In the genomic region with DNA sequence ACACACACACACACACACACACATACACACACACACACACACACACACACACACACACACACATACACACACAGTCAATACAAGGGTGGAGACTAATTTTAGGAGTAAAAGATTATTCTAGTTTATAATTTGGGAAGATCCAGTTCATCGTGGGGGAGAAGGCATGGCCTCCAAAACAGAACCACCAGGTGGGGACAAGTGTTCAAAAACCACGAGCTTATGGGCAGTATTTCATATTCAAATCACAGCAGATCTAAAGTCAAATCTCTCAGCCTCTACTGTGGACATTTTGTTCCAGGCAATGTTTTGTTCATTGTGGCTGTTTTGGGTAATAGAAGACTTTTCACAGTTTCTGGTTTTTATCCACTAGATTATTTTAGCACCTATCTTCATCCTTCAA, we compare ENCODE assay signal across 13 mouse cellular contexts.
"Had no signal": no experiment of that assay in that cellular context is flagged by ENCODE, and none has a peak within 500 bp of the region (broad histone marks: within the 10 kb centered on the region; RNA-seq: fewer than 3 reads in every experiment).

No protein-coding gene starts in this region.

- DNase-seq: kidney, adult 8-10 months; kidney, postnatal 25 days; right cerebral cortex, postnatal 4 days; spleen, adult 18-20 months; thymus, postnatal 4 days had no signal

- ATAC-seq: intestine, postnatal 0 days; midbrain, embryonic 13.5 days had no signal

- H3K4me1 ChIP-seq: limb, embryonic 12.5 days; lung, embryonic 15.5 days; midbrain, embryonic 13.5 days; neural tube, embryonic 15.5 days; stomach, embryonic 15.5 days had no signal

- H3K36me3 ChIP-seq: limb, embryonic 12.5 days; lung, embryonic 15.5 days; midbrain, embryonic 13.5 days; neural tube, embryonic 15.5 days; stomach, embryonic 15.5 days had no signal

- H3K27ac ChIP-seq: limb, embryonic 12.5 days; liver, embryonic 14.5 days; midbrain, embryonic 13.5 days; neural tube, embryonic 15.5 days; stomach, embryonic 15.5 days had no signal

- H3K4me2 ChIP-seq: limb, embryonic 12.5 days; lung, embryonic 15.5 days; midbrain, embryonic 13.5 days; neural tube, embryonic 15.5 days; stomach, embryonic 15.5 days had no signal

- H3K9ac ChIP-seq: limb, embryonic 12.5 days; liver, embryonic 14.5 days; lung, embryonic 15.5 days; midbrain, embryonic 13.5 days; neural tube, embryonic 15.5 days; stomach, embryonic 15.5 days had no signal

- H3K4me3 ChIP-seq: limb, embryonic 12.5 days; lung, embryonic 15.5 days; midbrain, embryonic 13.5 days; myocyte; neural tube, embryonic 15.5 days; stomach, embryonic 15.5 days had no signal

- H3K9me3 ChIP-seq: limb, embryonic 12.5 days; lung, embryonic 15.5 days; midbrain, embryonic 13.5 days; neural tube, embryonic 15.5 days; stomach, embryonic 15.5 days had no signal

- H3K27me3 ChIP-seq: lung, embryonic 15.5 days had no signal
